Mouse (Mus musculus): ENCODE measurements around the gene Ube2m.

Ube2m gene

DNA sequence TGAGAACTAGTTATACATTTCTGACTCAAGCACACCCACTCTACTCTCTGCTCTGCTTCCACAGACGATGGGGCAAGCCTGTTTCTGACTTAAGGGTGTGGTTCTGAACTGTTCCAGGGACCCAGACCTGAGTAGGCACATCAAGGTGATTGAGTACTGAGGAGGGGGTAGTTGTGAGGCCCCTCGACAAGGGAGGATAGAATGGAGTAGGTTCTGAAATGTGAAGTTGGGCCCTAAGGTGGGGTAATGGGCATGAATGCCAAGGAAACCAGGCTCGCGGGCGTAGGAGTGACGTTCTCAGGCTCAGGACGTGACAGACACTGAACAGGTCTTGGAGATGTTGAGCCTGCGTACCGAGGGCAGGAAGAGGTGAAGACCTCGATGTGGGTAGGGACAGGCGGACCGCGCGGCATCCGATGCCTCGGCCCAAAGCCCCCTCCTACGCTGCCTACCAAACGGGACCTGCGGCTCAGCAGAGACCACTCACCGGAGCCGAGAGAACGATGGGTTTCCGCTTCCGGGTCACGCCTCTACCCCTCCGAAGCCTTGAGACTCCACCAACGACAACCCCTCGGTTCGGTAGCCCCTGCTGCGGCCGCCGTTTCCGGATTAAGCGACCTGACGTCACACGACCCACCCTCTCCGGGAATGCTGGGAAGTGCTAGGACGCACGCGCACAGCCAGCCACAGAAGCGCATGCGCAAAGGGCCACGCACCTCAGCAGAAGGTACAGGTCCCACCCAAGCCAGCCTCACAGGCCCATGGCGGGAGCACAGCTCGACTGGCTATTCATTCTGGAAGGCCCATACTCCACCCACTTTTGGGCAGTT is 3.7 kb downstream of the Ube2m start, which contains the start of gene Chmp2a:
TSS of gene Chmp2a (minus strand) at position 660 of the 830 bp plus-strand sequence.
- peak; percentile 86 for DNase-seq (ENCODE audit: low read depth)

GRCm38 (mm10) chr7:13033451-13034147 is 4.5 kb downstream of the Ube2m start:
- no peak for DNase-seq (ENCODE audit: low read depth)

DNA sequence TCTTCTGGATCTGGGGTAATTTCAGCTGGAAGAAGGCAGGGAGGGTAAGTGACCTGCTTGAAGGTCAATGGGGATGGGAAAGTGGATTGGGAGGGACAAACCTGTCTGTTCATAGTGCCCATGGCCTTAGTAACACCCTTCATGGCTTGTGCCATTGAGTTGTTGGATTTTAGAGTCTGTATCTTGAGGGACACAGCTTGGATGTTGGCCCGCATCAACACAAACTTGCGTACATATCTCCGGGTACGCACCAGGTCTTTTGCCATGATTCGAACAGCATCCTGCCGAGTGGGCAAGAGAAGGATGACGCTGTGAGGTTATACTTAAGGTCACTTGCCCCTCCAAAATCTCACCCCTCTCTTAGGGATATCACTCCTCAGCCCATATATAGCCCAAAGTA is 5.5 kb downstream of the Ube2m start:
- DNase-seq (ENCODE audit: low read depth), result no peak

DNA sequence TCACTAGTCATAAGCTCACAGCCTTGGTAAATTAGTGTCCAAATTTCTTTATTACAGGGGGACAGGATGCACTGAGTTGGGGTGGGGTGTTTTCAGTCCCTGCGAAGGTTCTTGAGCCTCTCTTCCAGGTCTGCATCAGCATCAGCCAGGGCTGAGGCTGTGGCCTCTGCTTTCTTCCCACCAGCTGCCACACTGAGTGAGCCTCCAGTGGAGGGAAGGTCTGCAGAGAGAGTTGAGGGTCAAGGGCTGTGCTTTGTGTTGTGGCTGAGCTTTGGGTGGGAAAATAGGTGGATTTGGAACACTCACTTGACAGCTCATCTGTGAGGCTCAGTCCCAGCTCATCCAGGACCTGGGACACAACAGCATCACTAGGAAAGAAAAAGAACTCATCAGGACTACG is 6.1 kb downstream of the Ube2m start:
- DNase-seq (ENCODE audit: low read depth), result no peak

DNA sequence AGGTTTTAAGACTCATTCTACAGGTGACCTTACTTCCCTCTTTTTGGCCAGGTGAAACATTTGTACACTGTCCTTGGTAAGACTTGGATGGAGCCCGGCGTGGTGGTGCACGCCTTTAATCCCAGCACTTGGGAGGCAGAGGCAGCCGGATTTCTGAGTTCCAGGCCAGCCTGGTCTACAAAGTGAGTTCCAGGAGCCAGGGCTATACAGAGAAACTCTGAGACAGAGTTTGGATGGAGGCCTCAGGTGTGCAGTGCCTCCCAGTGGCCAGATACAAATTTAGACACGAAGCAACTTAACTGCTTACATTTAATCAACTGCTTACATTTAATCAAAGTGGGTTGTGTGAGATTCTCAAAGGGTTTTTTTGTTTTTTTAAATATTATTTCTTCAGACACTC is 7.0 kb downstream of the Ube2m start:
- DNase-seq (ENCODE audit: low read depth), result no peak

GRCm38 (mm10) chr7:13028986-13029385 is 9.1 kb downstream of the Ube2m start:
- no peak for DNase-seq (ENCODE audit: low read depth)

DNA sequence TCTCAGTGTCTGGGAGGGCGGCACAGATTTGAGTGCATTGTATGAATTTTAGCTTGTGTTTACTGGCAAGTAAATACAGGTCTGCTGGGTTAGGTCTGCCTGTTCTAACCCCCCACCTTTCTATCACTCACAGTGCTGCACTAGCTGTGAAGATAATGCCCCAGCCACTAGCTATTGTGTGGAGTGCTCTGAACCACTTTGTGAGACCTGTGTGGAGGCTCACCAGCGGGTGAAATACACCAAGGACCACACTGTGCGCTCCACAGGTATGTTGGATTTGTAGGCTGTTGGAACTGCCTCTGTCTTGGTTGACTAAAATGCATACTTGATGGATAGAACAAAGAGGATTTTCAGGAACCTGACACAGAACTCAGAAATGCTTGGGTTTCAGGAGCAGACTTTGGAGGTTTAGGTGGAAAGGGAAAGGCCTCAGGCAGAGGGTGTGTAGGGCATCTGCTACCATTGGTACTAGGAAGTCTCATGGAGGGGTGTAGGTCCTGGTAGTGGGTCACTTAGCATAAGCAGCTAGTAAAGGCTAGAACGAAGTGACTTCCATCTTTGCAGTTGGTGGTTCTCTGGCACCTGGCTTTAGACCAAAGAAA is 12.5 kb downstream of the Ube2m start:
- no peak for DNase-seq (ENCODE audit: low read depth)

- DNase-seq (ENCODE audit: low read depth), result no peak
These were observed 13.3 kb downstream of the Ube2m start for GRCm38 (mm10) chr7:13024805-13025204.

- DNase-seq (ENCODE audit: low read depth), result peak; percentile 73
These were observed 13.9 kb downstream of the Ube2m start for GRCm38 (mm10) chr7:13023928-13024731.

DNA sequence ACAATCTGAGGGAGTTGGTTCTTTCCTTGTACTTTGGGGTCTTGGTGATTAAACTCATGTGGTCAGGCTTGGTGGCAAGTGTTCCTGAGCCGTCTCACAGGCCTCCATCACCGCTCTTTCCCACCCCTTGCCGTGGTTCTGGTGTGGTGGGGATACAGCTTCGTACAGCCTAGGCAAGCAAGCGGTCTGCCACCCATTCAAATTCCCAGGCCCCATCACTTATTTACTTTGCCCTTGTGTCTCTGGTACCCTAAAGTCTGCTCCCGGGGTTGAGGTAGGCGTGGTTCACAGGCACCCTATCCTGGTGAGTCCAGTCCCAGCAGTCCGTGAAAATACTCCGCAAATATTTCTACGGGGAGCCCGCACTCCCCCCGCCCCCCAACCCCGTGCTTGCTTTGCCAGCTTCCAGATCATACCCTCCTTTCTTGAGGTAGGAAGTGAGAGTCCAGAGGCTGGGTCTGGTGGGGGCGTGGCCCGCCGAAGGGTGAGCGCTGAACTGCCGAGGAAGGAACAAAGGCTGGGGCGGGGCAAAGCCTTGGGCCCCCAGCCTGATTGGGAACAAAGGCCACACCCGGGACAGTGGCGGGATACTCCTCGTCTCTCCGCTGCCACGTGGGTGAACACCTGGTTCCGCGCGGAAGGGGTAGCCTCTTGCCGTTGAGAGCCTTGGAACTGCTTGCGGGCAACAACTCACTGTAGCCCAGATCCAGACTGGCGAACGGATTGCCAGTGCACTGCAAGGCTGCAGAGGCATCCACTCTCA is 15.1 kb downstream of the Ube2m start:
- DNase-seq (ENCODE audit: low read depth), result no peak

GRCm38 (mm10) chr7:13015217-13015616 is 22.9 kb downstream of the Ube2m start:
- DNase-seq (ENCODE audit: low read depth), result no peak

DNA sequence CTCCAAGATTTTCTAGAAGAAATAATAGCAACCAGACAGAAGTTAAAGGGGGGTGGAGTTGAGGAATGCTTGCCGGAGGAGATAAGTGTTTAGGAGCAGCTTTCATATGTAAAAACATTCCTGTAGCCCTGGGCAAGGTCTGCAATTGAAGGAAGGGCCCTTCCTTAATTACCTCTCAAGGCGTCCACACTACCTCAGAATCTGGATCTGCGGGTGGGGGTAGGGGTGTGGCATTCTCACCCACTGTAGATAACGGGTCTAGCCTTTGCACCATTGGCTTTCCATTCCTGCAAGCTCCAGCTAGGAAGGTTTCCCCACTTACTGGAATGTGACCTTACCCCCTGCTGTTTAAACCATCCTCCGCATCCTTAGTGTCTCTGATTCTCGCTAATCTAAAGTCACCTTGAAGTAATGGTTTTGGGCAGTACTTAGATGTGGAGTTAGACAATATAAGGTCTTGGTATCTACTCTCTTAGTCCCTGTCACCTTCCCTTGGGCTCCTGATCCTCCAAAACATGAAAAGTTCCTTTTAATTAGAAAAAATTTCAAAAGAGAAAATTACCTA is 23.7 kb downstream of the Ube2m start:
- DNase-seq (ENCODE audit: low read depth), result no peak

- no peak for DNase-seq (ENCODE audit: low read depth)
These were observed 24.4 kb downstream of the Ube2m start for GRCm38 (mm10) chr7:13013671-13014070.

DNA sequence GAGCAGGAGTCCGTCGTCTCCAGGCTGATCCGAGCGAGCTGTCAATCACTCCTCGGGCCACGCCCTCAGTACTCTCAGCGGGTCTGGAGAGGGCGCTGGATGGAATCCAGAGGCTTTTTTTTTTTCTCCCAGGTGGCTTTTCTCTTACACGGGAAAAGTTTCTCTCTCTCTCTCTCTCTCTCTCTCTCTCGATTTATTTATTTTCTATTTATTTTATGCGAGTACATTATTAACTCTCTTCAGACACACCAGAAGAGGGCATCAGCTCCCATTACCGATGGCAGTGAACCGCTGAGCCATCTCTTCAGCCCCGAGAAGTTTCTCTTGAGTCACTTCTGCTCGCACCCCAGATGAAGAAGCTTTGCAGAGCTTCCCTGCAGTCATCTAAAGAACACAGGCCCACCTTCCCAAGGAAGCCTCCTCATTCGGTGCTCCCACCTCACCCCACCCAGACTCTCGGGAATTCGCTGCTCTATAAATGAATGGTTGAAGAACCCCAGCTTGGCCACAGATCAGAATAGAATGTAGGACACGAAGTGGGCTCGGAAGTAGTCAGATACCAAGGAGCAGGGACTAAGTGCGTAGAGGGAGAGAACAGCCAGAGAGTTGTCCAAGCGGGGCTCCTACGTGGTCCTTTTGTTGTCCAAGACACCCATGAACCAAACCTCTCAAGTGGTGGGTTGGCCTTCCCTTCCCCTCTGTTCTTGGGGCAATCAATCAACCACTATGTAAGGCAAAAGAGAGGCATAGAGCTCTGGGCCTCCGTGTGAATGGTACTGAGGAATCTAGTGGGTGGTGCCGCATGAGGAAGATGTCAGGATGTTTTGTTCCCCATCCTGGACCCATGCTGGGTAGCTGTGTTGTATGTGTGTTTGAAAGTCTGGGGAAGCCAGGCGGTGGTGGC is 27.8 kb downstream of the Ube2m start, which contains the start of gene Zbtb45:
TSS of gene Zbtb45 (minus strand) at position 30 of the 904 bp plus-strand sequence.
- no peak for DNase-seq (ENCODE audit: low read depth)

DNA sequence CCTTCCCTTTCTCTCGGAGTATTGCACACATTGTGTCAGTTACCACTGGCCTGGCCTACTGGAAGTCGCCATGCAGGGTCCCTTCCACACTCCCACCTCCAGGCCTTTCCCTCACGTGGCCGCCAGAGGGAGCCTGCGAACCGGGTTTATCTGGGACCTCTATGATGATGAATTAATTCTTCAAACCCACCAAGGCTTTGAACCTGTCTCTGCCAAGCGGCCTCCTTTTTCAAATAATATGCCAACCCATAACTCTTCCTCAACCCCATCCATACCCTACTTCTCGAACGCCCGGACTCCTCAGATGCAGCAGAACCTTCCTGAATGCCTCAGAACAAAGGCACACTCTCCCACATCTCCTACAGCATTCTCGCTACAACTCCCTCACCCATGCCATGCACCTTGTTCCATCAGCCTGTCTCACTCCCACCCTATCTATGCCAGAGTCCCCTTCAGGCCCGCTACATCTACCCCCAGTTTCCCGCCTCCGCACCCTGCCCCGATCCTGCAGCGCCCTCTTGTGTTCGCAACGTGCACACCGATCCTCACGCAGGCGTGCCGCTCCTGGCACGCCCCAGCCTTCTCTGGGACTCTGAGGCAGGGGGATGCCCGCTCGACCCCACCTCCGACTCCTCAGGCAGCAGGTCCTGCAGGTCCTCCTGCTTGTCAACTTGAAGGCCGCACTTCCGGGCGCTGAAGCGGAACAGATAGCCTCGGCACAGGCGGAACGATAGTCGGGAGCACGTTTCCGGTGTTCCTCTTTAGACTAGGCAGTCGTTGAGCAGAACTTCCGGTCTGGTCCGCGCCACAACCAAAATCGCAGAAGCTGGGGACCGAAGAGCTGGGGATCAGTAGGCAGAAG is 28.7 kb downstream of the Ube2m start:
- DNase-seq (ENCODE audit: low read depth), result peak; percentile 91

DNA sequence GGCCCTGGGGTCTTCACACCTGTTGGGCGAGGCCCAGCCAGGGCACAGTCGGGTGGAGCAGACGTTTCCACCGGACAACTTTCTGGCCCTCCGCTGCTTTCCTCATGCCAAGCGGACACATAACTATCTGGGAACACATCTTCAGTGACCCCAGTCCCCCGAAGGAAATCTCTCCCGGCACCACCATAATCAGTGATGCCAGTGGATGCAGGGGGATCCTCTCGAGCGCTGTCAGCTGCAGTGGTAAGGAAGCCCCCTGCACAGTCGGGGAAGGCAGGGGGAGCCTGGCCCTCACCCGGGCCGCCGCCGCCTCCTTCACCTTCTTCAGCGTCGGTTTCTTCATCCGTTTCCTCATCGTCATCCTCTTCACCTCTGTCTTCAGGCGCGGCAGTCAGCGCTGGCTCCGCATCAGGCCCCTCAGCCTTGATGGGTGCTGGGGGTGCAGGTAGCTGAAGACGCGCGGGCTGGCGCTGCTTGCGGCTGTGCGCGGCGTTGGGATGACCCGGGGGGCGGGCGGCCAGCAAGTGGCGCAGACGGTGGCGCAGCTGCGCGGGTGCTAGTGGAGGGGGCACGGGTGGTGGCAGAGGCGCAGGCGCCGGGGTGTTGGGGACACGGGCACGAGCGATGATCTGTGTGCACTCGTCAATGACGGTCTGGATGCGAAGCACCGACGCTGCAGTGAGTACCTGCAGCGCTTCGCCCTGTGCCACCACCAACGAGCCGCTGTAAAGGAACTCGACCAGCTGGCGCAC is 30.6 kb downstream of the Ube2m start:
- DNase-seq (ENCODE audit: low read depth), result no peak

DNA sequence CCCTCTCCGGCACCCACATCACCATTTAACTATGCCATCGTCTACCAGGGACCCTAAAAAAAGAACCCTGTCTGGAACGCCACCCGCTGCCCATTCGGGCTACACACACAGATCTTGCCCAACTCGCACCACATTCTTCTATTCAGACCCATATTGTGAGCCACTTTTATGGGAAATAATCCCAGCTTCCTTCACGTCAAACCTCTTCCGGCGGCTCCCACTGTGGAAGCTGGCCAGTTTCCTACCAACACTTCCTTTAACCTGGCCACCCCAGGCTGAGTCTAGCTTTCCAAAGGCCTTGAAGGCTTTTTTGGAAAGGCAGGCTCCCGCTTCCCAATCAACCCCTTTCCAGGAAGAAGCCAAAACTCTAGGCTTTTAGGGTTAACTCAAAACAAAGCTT is 31.5 kb downstream of the Ube2m start:
- no peak for DNase-seq (ENCODE audit: low read depth)

- DNase-seq (ENCODE audit: low read depth), result no peak
These were observed 32.1 kb downstream of the Ube2m start for GRCm38 (mm10) chr7:13006011-13006410.

All from fibroblast of lung, adult 2 months (primary cell).